Mouse (Mus musculus) intestine, embryonic 14.5 days (tissue): ENCODE data around the gene Ctbp1. TPM values are rescaled to one million over a fixed set of nuclear protein-coding genes. Genes with fewer than 3 reads are reported as not detected.

ENCODE experiments used
- ATAC-seq: fragments of 200-750 bp; cut with Nextera tagmentation; replicated peaks from 2 replicates; pipeline ENCODE4 v1.8.0; 2017; ENCODE audit warnings: low read depth, moderate number of reproducible peaks, moderate TSS enrichment, moderate library complexity; ENCODE audit not compliant: low FRiP score, low TSS enrichment
- DNase-seq: peaks from one replicate; pipeline ENCODE4 v3.0.0-alpha.2; 2018; ENCODE audit warnings: low spot score
- H3K27ac ChIP-seq: fragments of 300-500 bp; sonication (generic); 2 replicates; pipeline ENCODE4 v1.5.1; 2014; ENCODE audit warnings: low read depth, mild to moderate bottlenecking, control low read depth
- H3K27me3 ChIP-seq: fragments of 300-500 bp; sonication (generic); replicated peaks from 2 replicates; pipeline ENCODE4 v1.6.1; 2014; ENCODE audit warnings: low read length, control low read depth; ENCODE audit not compliant: control insufficient read depth, insufficient read depth
- H3K36me3 ChIP-seq: fragments of 300-500 bp; sonication (generic); 2 replicates; pipeline ENCODE4 v1.6.1; 2014; ENCODE audit warnings: low read length, control low read depth; ENCODE audit not compliant: control insufficient read depth, insufficient read depth
- H3K4me1 ChIP-seq: fragments of 300-500 bp; sonication (generic); replicated peaks from 2 replicates; pipeline ENCODE4 v1.6.1; 2014; ENCODE audit warnings: low read length, control low read depth, mixed read lengths; ENCODE audit not compliant: control insufficient read depth, insufficient read depth
- H3K4me2 ChIP-seq: fragments of 300-500 bp; sonication (generic); 2 replicates; pipeline ENCODE4 v1.6.1; 2014; ENCODE audit warnings: low read length
- H3K4me3 ChIP-seq: fragments of 300-500 bp; sonication (generic); 2 replicates; pipeline ENCODE4 v1.5.1; 2014; ENCODE audit warnings: low read depth, low read length, control low read depth, mixed read lengths
- H3K9ac ChIP-seq: fragments of 300-500 bp; sonication (generic); 2 replicates; pipeline ENCODE4 v1.6.1; 2014; ENCODE audit warnings: mild to moderate bottlenecking, low read length
- H3K9me3 ChIP-seq: fragments of 300-500 bp; sonication (generic); 2 replicates; pipeline ENCODE4 v1.6.1; 2016; ENCODE audit warnings: low read length, control low read depth; ENCODE audit not compliant: control insufficient read depth
- WGBS: fragments of 180-500 bp; shearing (Covaris S2); extraction: QIAGEN DNeasy Blood & Tissue Kit; methylation state at CpG from one replicate; pipeline ENCODE4 v1.1.7; 2014; 5-methylcytosine and 5-hydroxymethylcytosine counted together
- polyA plus RNA-seq: library from polyadenylated mRNA; unstranded; fragments of >200 nt; fragmentation: Nextera tagmentation; extraction: Ambion mirVana; gene quantifications from 2 replicates; pipeline ENCODE4 v1.2.1, GENCODE M21; 2014

The Ctbp1 gene
- polyA plus RNA-seq, 1 experiment from 2014 or later: 359 TPM

DNA sequence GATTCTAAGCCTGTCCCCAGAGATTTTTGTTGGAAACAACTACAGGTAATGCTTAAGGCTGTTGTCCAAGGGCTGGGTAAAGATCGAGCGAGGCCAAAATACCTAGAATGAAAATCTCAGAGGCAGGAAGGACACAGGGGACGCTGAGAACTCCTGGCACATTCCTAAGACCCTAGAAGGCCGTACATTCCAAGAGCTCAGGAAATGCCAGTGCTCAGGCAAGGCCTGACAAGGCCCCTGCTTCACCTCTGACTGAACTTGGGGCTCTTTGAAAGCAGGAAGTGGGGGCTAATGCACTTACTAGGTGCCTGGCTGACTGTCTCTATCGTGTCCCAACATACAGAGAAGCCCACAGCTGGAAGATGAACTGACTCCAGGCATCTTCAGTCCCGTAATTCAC lies 52.4 kb downstream of the Ctbp1 start:
- Histone ChIP-seq H3K36me3 (no peaks in the 10 kb centered on the region), H3K4me3 (no peak overlapping the region), H3K27ac (peak overlapping the region; percentile 39; the same call in 1 of the 2 replicates), H3K9ac (no peak overlapping the region), H3K4me1 (peaks cover 47% of the 10 kb centered on the region), H3K27me3 (no peaks in the 10 kb centered on the region), H3K4me2 (no peak overlapping the region), H3K9me3 (no peaks in the 10 kb centered on the region)
- ATAC-seq: no peak
- no peak for DNase-seq
- 40% methylated on average over 6 of the region's 6 CpGs for WGBS

DNA sequence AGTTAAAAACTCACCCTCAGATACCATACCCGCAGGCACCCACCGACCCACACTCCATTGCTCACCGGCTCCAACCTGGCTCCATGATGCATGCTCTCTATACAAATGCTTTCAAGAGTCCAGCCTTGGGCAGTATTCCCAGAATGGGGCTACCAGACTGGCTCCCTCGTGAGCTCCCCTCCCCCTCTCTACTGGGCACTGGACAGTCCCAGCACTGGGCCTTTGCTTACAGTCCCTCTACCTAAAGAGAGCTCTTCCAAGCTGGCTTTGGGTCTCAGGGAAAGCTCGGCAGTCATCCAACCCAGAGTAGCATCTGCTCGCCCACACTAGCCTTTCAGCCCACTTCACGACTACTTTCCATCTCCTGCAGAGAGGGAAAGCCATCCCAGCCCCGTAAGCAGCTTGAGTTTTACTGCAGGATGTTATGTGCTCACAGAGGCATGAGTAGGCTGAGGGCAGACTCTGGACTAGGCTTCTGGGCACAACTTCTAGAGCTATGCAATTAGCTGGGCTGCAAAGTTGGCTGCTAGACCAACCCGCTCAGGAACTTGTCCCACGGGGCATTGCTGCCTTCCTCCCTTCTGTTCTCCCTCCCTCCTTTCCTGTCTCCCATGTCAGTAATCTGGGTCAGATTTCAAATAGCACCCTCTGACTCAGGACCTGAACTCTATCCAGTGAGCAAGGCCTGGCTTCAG lies 54.3 kb downstream of the Ctbp1 start:
- Histone ChIP-seq H3K4me1 (peaks cover 48% of the 10 kb centered on the region), H3K4me3 (no peak overlapping the region), H3K4me2 (no peak overlapping the region), H3K27ac (no peak overlapping the region), H3K9ac (no peak overlapping the region), H3K9me3 (no peaks in the 10 kb centered on the region), H3K27me3 (no peaks in the 10 kb centered on the region), H3K36me3 (no peaks in the 10 kb centered on the region)
- DNase-seq (no peak), ATAC-seq (no peak)
- WGBS: 78% methylated on average over 10 of the region's 10 CpGs

GRCm38 (mm10) chr5:33219831-33220230 lies 55.0 kb downstream of the Ctbp1 start:
- no peak overlapping the region for H3K9ac ChIP-seq
- no peak overlapping the region for H3K27ac ChIP-seq
- H3K27me3 ChIP-seq: no peaks in the 10 kb centered on the region
- H3K9me3 ChIP-seq: no peaks in the 10 kb centered on the region
- H3K4me2 ChIP-seq: no peak overlapping the region
- H3K4me1 ChIP-seq: peaks cover 43% of the 10 kb centered on the region
- no peaks in the 10 kb centered on the region for H3K36me3 ChIP-seq
- DNase-seq (no peak), ATAC-seq (no peak)
- H3K4me3 ChIP-seq: no peak overlapping the region
- WGBS: 92% methylated on average over 4 of the region's 4 CpGs

- ATAC-seq: no peak; the same call in 1 of the 2 replicates
- H3K4me2 ChIP-seq: no peak overlapping the region
These were observed 55.9 kb downstream of the Ctbp1 start for GRCm38 (mm10) chr5:33218746-33219449.

DNA sequence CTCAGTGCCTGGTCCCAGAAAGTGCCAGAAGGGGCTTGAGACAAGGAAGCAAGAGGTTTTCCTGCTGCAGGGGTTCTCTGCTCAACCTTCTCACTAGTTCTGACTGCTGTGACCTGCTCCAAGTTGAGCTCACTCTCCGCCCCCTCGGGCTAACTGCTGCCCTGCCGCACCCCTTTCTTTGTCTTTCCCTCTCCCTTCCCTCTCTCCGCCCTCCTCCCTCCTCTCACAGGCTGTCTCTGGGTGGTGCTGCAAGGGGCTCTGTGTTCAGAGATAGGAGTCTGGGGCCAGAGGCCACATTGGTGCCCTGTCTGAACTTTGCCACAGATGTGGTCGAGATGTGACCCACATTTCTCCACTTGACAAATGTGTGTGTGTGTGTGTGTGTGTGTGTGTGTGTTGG lies 56.7 kb downstream of the Ctbp1 start, which contains the start of gene Spon2:
TSS of gene Spon2 (minus strand) at position 375 of the 400 bp plus-strand sequence.
- H3K36me3 ChIP-seq: no peaks in the 10 kb centered on the region
- 0 out of 2 replicates have a peak within 1 kb of the TSS, but pooled peaks have one; percentile 6 for H3K4me3 ChIP-seq
- WGBS: 13% methylated on average over 5 of the region's 5 CpGs
- peak within 1 kb of the TSS; percentile 26; the same call in 1 of the 2 replicates for H3K9ac ChIP-seq
- H3K27ac ChIP-seq: peak within 1 kb of the TSS; percentile 66
- no peaks in the 10 kb centered on the region for H3K27me3 ChIP-seq
- peak within 1 kb of the TSS; percentile 39 for H3K4me2 ChIP-seq
- no peaks in the 10 kb centered on the region for H3K9me3 ChIP-seq
- DNase-seq (peak; percentile 68), ATAC-seq (peak; percentile 73)
- H3K4me1 ChIP-seq: peaks cover 33% of the 10 kb centered on the region

More at GRCm38 (mm10) chr5:33218746-33219449, 55.9 kb downstream of the Ctbp1 start:
- peak; percentile 59 for DNase-seq
- no peak overlapping the region for H3K4me3 ChIP-seq
- peaks cover 38% of the 10 kb centered on the region for H3K4me1 ChIP-seq
- no peaks in the 10 kb centered on the region for H3K36me3 ChIP-seq
- H3K9me3 ChIP-seq: no peaks in the 10 kb centered on the region
- H3K27ac ChIP-seq: peak overlapping the region; percentile 66
- H3K9ac ChIP-seq: no peak overlapping the region
- 52% methylated on average over 20 of the region's 20 CpGs for WGBS
- H3K27me3 ChIP-seq: no peaks in the 10 kb centered on the region

GRCm38 (mm10) chr5:33217663-33218062 lies 57.1 kb downstream of the Ctbp1 start:
- 0 out of 2 replicates have a peak, but pooled peaks have one; percentile 19 for ATAC-seq
- Histone ChIP-seq H3K4me1 (peaks cover 29% of the 10 kb centered on the region), H3K36me3 (no peaks in the 10 kb centered on the region), H3K9ac (peak overlapping the region; percentile 26; the same call in 1 of the 2 replicates), H3K27me3 (no peaks in the 10 kb centered on the region), H3K9me3 (no peaks in the 10 kb centered on the region), H3K4me3 (0 out of 2 replicates have a peak overlapping the region, but pooled peaks have one; percentile 6), H3K4me2 (peak overlapping the region; percentile 39), H3K27ac (peak overlapping the region; percentile 66; the same call in 1 of the 2 replicates)
- peak; percentile 59 for DNase-seq
- 52% methylated on average over 3 of the region's 3 CpGs for WGBS

DNA sequence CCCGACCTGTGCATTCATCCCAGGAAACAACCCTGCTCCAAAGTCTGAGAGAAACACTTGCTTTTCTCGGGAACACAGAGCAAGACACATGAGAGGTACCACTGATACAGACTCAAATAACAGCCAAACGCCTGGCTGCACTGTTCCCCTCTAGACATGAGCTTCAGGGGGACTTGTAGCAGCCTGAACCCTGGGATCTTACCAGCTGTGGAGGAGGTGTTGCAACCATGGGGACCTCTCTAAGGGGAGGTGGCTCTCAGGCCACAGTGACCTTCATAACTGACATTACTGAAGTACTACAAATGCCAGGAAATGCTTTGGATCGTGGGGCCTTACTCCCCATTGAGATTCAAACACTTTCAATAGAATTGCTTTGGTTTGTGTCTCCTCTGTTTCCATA lies 60.1 kb downstream of the Ctbp1 start:
- Histone ChIP-seq H3K4me1 (peaks cover 23% of the 10 kb centered on the region), H3K9ac (no peak overlapping the region), H3K27me3 (no peaks in the 10 kb centered on the region), H3K4me3 (no peak overlapping the region), H3K4me2 (no peak overlapping the region), H3K27ac (no peak overlapping the region), H3K9me3 (no peaks in the 10 kb centered on the region), H3K36me3 (no peaks in the 10 kb centered on the region)
- no peak for DNase-seq
- ATAC-seq: no peak
- WGBS: 79% methylated on average over 4 of the region's 4 CpGs

DNA sequence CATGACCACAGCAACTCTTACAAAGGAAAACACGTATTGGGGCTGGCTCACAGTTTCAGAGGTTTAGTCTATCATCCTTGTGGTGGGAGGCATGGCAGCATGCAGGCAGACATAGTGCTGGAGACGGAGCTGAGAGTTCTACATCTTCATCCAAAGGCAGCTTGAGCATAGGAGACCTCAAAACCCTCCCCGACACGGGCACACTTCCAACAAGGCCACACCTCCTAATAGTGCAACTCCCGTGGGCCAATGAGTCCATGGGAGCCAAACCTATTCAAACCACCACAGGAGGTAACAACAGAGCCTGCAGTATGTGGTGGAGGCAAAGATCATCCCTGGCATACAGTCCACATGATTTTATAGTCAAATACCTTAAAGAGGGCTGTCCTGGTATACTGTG lies 63.5 kb downstream of the Ctbp1 start:
- ATAC-seq (no peak), DNase-seq (no peak)
- H3K9ac ChIP-seq: no peak overlapping the region
- H3K27me3 ChIP-seq: no peaks in the 10 kb centered on the region
- H3K27ac ChIP-seq: no peak overlapping the region
- no peaks in the 10 kb centered on the region for H3K36me3 ChIP-seq
- no peak overlapping the region for H3K4me3 ChIP-seq
- 94% methylated on average over 5 of the region's 5 CpGs for WGBS
- H3K4me1 ChIP-seq: no peaks in the 10 kb centered on the region
- no peaks in the 10 kb centered on the region for H3K9me3 ChIP-seq
- no peak overlapping the region for H3K4me2 ChIP-seq
